Mouse (Mus musculus): ENCODE results near the gene Ntsr2. TPM values are rescaled to one million over a fixed set of nuclear protein-coding genes. Genes with fewer than 3 reads are reported as not detected.

The Ntsr2 gene
- polyA plus RNA-seq, 1 experiment = 1.7 TPM

DNA sequence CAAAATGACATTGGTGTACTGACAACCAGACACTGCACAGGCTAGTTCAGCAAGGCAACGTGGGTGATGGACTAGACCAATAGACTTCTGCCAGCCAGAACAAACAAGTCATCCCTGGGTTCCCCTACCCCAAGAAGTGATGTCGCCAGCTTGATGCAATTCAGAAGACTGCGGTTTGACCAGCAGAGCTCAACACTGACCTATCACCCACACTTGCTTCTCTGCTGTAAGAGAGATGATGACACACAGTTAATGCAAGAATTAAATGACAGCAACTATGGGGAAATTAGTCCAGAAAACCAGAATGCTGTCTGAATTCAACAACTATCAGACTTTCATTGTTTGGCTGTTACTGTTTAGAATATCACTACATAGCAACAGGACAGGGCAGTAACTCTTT is 33.0 kb upstream of the Ntsr2 start:
- H3K27me3 ChIP-seq (ENCODE audit: control insufficient read depth, insufficient read depth, low read length) = no peaks in the 10 kb centered on the region
- no peaks in the 10 kb centered on the region; the same call in 1 of the 2 replicates for H3K4me1 ChIP-seq (ENCODE audit: control insufficient read depth, insufficient read depth, low read length)
- TF ChIP-seq POLR2A (IDR thresholded peaks at IDR 0.05; ENCODE audit: control insufficient read depth, low read depth, low read length) (no peak), CTCF (IDR thresholded peaks at IDR 0.05; ENCODE audit: control insufficient read depth, insufficient read depth, insufficient replicate concordance, low read depth, low read length) (no peak)
- H3K4me3 ChIP-seq (ENCODE audit: control insufficient read depth, low read depth, low read length) = no peak overlapping the region
- no peak overlapping the region for H3K27ac ChIP-seq (ENCODE audit: control insufficient read depth, insufficient read depth, low read depth, low read length)
- H3K36me3 ChIP-seq (ENCODE audit: control insufficient read depth, insufficient read depth, low read length) = no peaks in the 10 kb centered on the region

DNA sequence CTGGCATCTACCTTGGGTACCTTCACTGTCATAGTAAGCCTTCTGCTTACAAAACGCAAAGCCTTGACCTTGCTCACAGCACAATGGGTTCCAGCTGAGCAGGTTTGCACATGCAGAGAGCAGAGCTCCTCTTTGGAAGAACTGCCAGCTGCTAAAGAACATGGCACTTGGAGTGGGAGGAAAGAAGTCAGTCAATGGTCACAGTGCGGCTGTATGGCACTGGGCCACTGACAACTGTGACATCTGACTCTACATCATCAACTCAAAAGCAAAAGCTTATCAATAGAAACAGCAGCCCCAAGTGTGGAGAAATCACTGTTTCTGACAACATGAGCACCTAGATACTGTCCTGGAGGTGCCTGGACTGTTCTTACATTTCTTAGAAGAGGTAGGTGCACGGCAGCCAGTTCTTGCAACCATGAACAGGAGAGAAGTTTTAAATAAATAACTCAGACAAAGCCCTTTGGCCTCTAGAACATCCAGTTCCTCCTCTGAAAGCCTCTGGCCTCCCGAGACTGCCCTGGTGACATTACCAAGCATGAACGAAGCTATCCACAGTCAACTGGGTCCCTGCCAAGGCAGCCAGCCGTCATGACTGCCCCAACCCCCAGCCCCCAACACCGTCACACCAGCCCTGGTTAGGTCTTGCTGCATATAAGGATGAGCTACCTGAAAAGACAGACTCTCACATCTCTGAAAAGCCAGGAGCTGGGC is 22.9 kb upstream of the Ntsr2 start:
- Histone ChIP-seq H3K27me3 (ENCODE audit: control insufficient read depth, insufficient read depth, low read length) (no peaks in the 10 kb centered on the region), H3K27ac (ENCODE audit: control insufficient read depth, insufficient read depth, low read depth, low read length) (peak overlapping the region; percentile 56), H3K4me1 (ENCODE audit: control insufficient read depth, insufficient read depth, low read length) (no peaks in the 10 kb centered on the region), H3K36me3 (ENCODE audit: control insufficient read depth, insufficient read depth, low read length) (no peaks in the 10 kb centered on the region), H3K4me3 (ENCODE audit: control insufficient read depth, low read depth, low read length) (no peak overlapping the region)
- TF ChIP-seq POLR2A (IDR thresholded peaks at IDR 0.05; ENCODE audit: control insufficient read depth, low read depth, low read length) (no peak), CTCF (IDR thresholded peaks at IDR 0.05; ENCODE audit: control insufficient read depth, insufficient read depth, insufficient replicate concordance, low read depth, low read length) (no peak)

DNA sequence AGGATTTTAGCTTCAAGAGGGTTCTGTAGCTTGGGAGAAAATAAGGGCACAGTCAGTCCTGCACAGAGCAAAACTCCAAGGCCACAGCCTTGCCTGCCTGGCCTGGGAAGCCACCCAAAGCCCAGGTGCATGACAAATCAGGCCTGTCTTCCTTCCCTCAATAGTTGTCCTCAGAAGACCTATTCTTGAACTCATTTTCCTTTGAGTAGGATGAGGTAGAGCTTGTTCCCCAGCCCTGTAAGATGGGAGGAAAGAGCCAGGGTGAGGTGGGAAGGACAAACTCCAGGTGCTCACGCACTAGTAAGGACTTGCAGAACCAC is 22.4 kb upstream of the Ntsr2 start:
- peak overlapping the region; percentile 56 for H3K27ac ChIP-seq (ENCODE audit: control insufficient read depth, insufficient read depth, low read depth, low read length)
- no peaks in the 10 kb centered on the region for H3K4me1 ChIP-seq (ENCODE audit: control insufficient read depth, insufficient read depth, low read length)
- TF ChIP-seq CTCF (IDR thresholded peaks at IDR 0.05; ENCODE audit: control insufficient read depth, insufficient read depth, insufficient replicate concordance, low read depth, low read length) (no peak), POLR2A (IDR thresholded peaks at IDR 0.05; ENCODE audit: control insufficient read depth, low read depth, low read length) (no peak)
- H3K27me3 ChIP-seq (ENCODE audit: control insufficient read depth, insufficient read depth, low read length) = no peaks in the 10 kb centered on the region
- no peaks in the 10 kb centered on the region for H3K36me3 ChIP-seq (ENCODE audit: control insufficient read depth, insufficient read depth, low read length)
- no peak overlapping the region for H3K4me3 ChIP-seq (ENCODE audit: control insufficient read depth, low read depth, low read length)

DNA sequence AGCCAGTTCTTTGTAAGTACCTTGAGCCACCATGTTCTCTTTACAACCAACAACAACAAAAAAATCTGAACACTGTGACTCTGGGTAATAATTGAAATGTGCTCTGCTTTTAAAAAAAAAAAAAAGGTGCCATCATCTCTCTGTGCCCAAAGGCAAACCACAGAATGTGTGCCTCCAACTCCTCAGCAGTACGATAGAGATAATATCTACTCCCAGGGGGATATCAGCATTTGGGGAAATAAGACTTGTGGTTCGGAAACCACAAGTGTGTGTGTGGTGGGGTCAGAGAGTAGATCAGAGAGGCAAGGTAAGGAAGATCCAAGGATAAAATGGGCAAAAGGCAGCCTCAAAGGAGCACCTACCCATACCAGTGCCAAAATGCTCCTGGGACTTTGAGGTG is 21.8 kb upstream of the Ntsr2 start:
- no peak overlapping the region for H3K27ac ChIP-seq (ENCODE audit: control insufficient read depth, insufficient read depth, low read depth, low read length)
- no peaks in the 10 kb centered on the region for H3K4me1 ChIP-seq (ENCODE audit: control insufficient read depth, insufficient read depth, low read length)
- no peak overlapping the region for H3K4me3 ChIP-seq (ENCODE audit: control insufficient read depth, low read depth, low read length)
- TF ChIP-seq POLR2A (IDR thresholded peaks at IDR 0.05; ENCODE audit: control insufficient read depth, low read depth, low read length) (no peak), CTCF (IDR thresholded peaks at IDR 0.05; ENCODE audit: control insufficient read depth, insufficient read depth, insufficient replicate concordance, low read depth, low read length) (no peak)
- H3K27me3 ChIP-seq (ENCODE audit: control insufficient read depth, insufficient read depth, low read length) = no peaks in the 10 kb centered on the region
- no peaks in the 10 kb centered on the region for H3K36me3 ChIP-seq (ENCODE audit: control insufficient read depth, insufficient read depth, low read length)

DNA sequence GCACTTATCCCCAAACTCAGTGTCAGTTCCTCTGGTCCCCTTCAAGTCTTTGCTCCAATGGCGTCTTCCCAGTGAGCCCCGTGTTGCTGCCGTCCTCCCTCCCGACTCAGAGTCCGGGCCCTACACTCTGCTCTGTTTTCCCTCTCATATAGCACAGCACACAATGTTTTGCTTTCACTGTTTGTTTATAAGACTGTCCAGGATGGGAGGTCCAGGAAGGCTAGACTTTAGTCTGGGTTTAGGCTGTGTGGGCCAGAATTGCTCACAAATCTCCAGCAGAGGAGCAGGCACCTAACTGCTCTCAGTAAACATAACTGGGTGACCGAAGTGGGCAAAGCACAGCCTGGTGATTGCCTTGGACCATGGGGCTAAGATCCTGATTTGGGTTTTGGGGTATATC is 19.9 kb upstream of the Ntsr2 start:
- no peaks in the 10 kb centered on the region for H3K4me1 ChIP-seq (ENCODE audit: control insufficient read depth, insufficient read depth, low read length)
- no peaks in the 10 kb centered on the region for H3K27me3 ChIP-seq (ENCODE audit: control insufficient read depth, insufficient read depth, low read length)
- H3K27ac ChIP-seq (ENCODE audit: control insufficient read depth, insufficient read depth, low read depth, low read length) = no peak overlapping the region
- no peak for TF ChIP-seq POLR2A (IDR thresholded peaks at IDR 0.05; ENCODE audit: control insufficient read depth, low read depth, low read length)
- no peak for TF ChIP-seq CTCF (IDR thresholded peaks at IDR 0.05; ENCODE audit: control insufficient read depth, insufficient read depth, insufficient replicate concordance, low read depth, low read length)
- no peak overlapping the region for H3K4me3 ChIP-seq (ENCODE audit: control insufficient read depth, low read depth, low read length)
- H3K36me3 ChIP-seq (ENCODE audit: control insufficient read depth, insufficient read depth, low read length) = no peaks in the 10 kb centered on the region

DNA sequence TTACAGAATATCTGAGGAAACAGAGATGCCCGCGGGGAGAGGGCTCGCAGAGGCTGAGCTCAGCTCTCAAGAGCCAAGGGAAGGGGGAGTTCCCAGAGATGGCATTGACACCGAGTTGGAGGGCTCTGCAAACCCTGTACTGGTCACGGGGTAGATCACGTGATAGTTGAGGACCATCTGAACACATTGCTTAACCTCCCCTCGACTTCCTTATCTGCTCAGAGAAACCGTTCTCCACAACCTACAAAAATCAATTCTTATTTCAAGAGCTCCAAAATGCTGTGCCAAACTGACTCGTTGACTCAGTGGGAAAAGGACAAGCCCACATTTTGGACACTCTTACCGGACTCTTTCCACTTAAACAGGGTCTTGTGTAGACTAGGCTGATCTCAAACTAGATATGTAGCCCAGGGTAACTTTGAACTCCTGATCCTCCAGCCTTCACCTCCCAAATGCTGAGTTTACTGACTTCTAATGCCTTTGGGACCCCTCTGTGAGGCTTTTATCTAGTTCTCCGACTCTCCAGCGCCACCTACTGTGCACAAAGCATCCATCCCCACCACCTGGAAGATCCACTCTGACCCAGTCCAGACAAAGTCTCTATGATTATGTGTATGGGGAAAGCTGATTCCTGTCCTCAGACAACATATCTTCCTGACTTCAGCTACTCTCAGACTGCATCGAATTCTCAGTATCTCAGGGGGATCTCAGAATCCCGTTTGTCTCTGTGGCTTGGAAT is 18.9 kb upstream of the Ntsr2 start:
- Histone ChIP-seq H3K36me3 (ENCODE audit: control insufficient read depth, insufficient read depth, low read length) (no peaks in the 10 kb centered on the region), H3K4me3 (ENCODE audit: control insufficient read depth, low read depth, low read length) (no peak overlapping the region), H3K27ac (ENCODE audit: control insufficient read depth, insufficient read depth, low read depth, low read length) (no peak overlapping the region), H3K4me1 (ENCODE audit: control insufficient read depth, insufficient read depth, low read length) (no peaks in the 10 kb centered on the region), H3K27me3 (ENCODE audit: control insufficient read depth, insufficient read depth, low read length) (no peaks in the 10 kb centered on the region)
- TF ChIP-seq POLR2A (IDR thresholded peaks at IDR 0.05; ENCODE audit: control insufficient read depth, low read depth, low read length) (no peak), CTCF (IDR thresholded peaks at IDR 0.05; ENCODE audit: control insufficient read depth, insufficient read depth, insufficient replicate concordance, low read depth, low read length) (peak; percentile 50; the same call in 1 of the 2 replicates)

DNA sequence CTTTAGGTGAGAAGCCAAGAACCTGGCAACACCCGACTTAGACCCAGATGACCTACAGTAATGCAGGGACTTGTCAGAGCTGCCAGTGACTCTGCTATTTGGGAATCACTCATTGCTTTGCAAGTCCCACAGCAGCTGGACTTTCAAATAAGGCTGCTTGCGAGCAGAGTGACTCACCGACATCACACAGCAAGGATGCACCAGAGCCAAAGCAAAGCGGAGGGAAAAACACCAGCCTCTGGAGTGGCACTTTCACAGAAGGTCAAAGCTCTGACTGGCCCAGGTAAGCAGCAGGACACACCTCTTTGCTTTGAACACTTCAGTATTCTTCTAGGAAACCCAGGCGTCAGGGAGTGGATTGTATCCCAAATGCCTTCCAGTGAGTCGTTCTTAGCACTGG is 17.4 kb upstream of the Ntsr2 start:
- Histone ChIP-seq H3K4me1 (ENCODE audit: control insufficient read depth, insufficient read depth, low read length) (no peaks in the 10 kb centered on the region), H3K27me3 (ENCODE audit: control insufficient read depth, insufficient read depth, low read length) (no peaks in the 10 kb centered on the region), H3K27ac (ENCODE audit: control insufficient read depth, insufficient read depth, low read depth, low read length) (no peak overlapping the region), H3K4me3 (ENCODE audit: control insufficient read depth, low read depth, low read length) (no peak overlapping the region), H3K36me3 (ENCODE audit: control insufficient read depth, insufficient read depth, low read length) (no peaks in the 10 kb centered on the region)
- no peak for TF ChIP-seq POLR2A (IDR thresholded peaks at IDR 0.05; ENCODE audit: control insufficient read depth, low read depth, low read length)
- no peak for TF ChIP-seq CTCF (IDR thresholded peaks at IDR 0.05; ENCODE audit: control insufficient read depth, insufficient read depth, insufficient replicate concordance, low read depth, low read length)
